Mouse (Mus musculus) liver, adult 10 weeks (tissue): ENCODE results near the gene Abca13. TPM values are rescaled to one million over a fixed set of nuclear protein-coding genes. Genes with fewer than 3 reads are reported as not detected.

Experiments
- polyA plus RNA-seq: library from polyadenylated mRNA; stranded (reverse); fragments of 350-450 nt; fragmentation: Illumina TruSeq; extraction: RNeasy Lipid Tissue Mini Kit (QIAGEN cat#74804); gene quantifications from one replicate; pipeline ENCODE4 v1.2.3, GENCODE M21; 2014; ENCODE audit warnings: low read depth, low replicate concordance

Abca13 gene
- polyA plus RNA-seq = not detected

GRCm38 (mm10) chr11:9191555-9192131, at the start of gene Abca13:
Abca13 (plus strand) TSS chr11:9191942.

Other genes with a start within 250 kb of the Abca13 start
- not detected for gene Pkd1l1, start 218.7 kb upstream of the Abca13 start, polyA plus RNA-seq
- 5.4 TPM for gene Hus1, start 180.8 kb upstream of the Abca13 start, polyA plus RNA-seq
- gene Gm11992, start 143.3 kb upstream of the Abca13 start, polyA plus RNA-seq = 1.3 TPM
- 1.1 TPM for gene Sun3, start 143.0 kb upstream of the Abca13 start, polyA plus RNA-seq
- gene Upp1, start 73.8 kb upstream of the Abca13 start, polyA plus RNA-seq = 3.4 TPM